Mouse (Mus musculus) olfactory bulb, adult 2 months (tissue): ENCODE results near the gene Chrdl1.

Source experiments
- CTCF ChIP-seq: fragments of 200-500 bp; IDR thresholded peaks from 2 replicates; pipeline ENCODE4 v1.5.1; 2012; ENCODE audit warnings: low read depth, mild to moderate bottlenecking, low read length, moderate library complexity; ENCODE audit not compliant: insufficient read depth
- POLR2A ChIP-seq: fragments of 200-500 bp; IDR thresholded peaks from 2 replicates; pipeline ENCODE4 v1.6.1; 2012; ENCODE audit warnings: mild to moderate bottlenecking, low read depth, low read length, moderate library complexity; ENCODE audit not compliant: insufficient read depth

- TF ChIP-seq CTCF = no peak
- TF ChIP-seq POLR2A = no peak
These were observed 57.4 kb downstream of the Chrdl1 start for GRCm38 (mm10) chrX:143336661-143337060.
